Mouse (Mus musculus): ENCODE results near the gene Fam187a. TPM values are rescaled to one million over a fixed set of nuclear protein-coding genes. Genes with fewer than 3 reads are reported as not detected.
A peak's percentile ranks its signal among the peaks of the same experiment; 100 is the strongest.

Gene Fam187a
- total RNA-seq, 1 experiment: not detected

- Histone ChIP-seq H3K4me1 (ENCODE audit: control insufficient read depth in 2 of 2, insufficient read depth in 2 of 2, low read length in 2 of 2, poor library complexity in 1 of 2) (peaks cover 0 to 1% of the 10 kb centered on the region in 2 experiments; a peak in 1 of 4 replicates), H3K9ac (ENCODE audit: insufficient read depth, low read depth, low read length, poor library complexity, severe bottlenecking) (no peak within 1 kb of the TSS), H3K4me3 (ENCODE audit: insufficient read depth in 1 of 2, low read depth in 1 of 2, low read length in 2 of 2, poor library complexity in 1 of 2, severe bottlenecking in 1 of 2) (no peak within 1 kb of the TSS), H3K27ac (ENCODE audit: insufficient read depth, low read depth, low read length, poor library complexity, severe bottlenecking) (no peak within 1 kb of the TSS), H3K36me3 (ENCODE audit: control insufficient read depth, insufficient read depth, low read length, poor library complexity, severe bottlenecking) (peaks cover 6% of the 10 kb centered on the region), H3K9me3 (ENCODE audit: control insufficient read depth, insufficient read depth, low read depth, low read length) (no peaks in the 10 kb centered on the region)
- in situ Hi-C loops (cut with MboI; ENCODE audit: low sequenced_read_pairs in 2 of 2, unreplicated experiment in 2 of 2): no loop called here
- TF ChIP-seq MAFK (IDR thresholded peaks at IDR 0.05; ENCODE audit: insufficient read depth, low read depth, low read length) (no peak), CHD2 (IDR thresholded peaks at IDR 0.05; ENCODE audit: low read depth, low read length) (peak; percentile 18; the same call in 1 of the 2 replicates), HCFC1 (IDR thresholded peaks at IDR 0.05; ENCODE audit: borderline replicate concordance, insufficient read depth, low read length) (no peak; the same call in 1 of the 2 replicates), ZC3H11A (IDR thresholded peaks at IDR 0.05; ENCODE audit: borderline replicate concordance, low read depth, low read length) (peak; percentile 22; the same call in 1 of the 2 replicates)
- DNase-seq (ENCODE audit: low read depth, low spot score): peak; percentile 86
Observed at GRCm38 (mm10) chr11:102900763-102901162, 15.8 kb downstream of the Fam187a start, which contains the start of gene Gfap. Gfap (minus strand) TSS chr11:102900912.

- no peak for TF ChIP-seq MAFK (IDR thresholded peaks at IDR 0.05; ENCODE audit: insufficient read depth, low read depth, low read length)
- 0 out of 2 replicates have a peak, but pooled peaks have one; percentile 2 for TF ChIP-seq CHD2 (IDR thresholded peaks at IDR 0.05; ENCODE audit: low read depth, low read length)
- no peaks in the 10 kb centered on the region for H3K9me3 ChIP-seq (ENCODE audit: control insufficient read depth, insufficient read depth, low read depth, low read length)
- no peak overlapping the region for H3K4me3 ChIP-seq (ENCODE audit: insufficient read depth in 1 of 2, low read depth in 1 of 2, low read length in 2 of 2, poor library complexity in 1 of 2, severe bottlenecking in 1 of 2)
- no peak for DNase-seq (ENCODE audit: low read depth, low spot score)
- in situ Hi-C loops (cut with MboI; ENCODE audit: low sequenced_read_pairs in 2 of 2, unreplicated experiment in 2 of 2): no loop called here
- peaks cover 0 to 1% of the 10 kb centered on the region in 2 experiments; a peak in 1 of 4 replicates for H3K4me1 ChIP-seq (ENCODE audit: control insufficient read depth in 2 of 2, insufficient read depth in 2 of 2, low read length in 2 of 2, poor library complexity in 1 of 2)
- H3K27ac ChIP-seq (ENCODE audit: insufficient read depth, low read depth, low read length, poor library complexity, severe bottlenecking): no peak overlapping the region
- no peak overlapping the region for H3K9ac ChIP-seq (ENCODE audit: insufficient read depth, low read depth, low read length, poor library complexity, severe bottlenecking)
- peaks cover 10% of the 10 kb centered on the region for H3K36me3 ChIP-seq (ENCODE audit: control insufficient read depth, insufficient read depth, low read length, poor library complexity, severe bottlenecking)
Observed at GRCm38 (mm10) chr11:102901199-102901598, 16.2 kb downstream of the Fam187a start.

- TF ChIP-seq MAFK (IDR thresholded peaks at IDR 0.05; ENCODE audit: insufficient read depth, low read depth, low read length) (no peak), ZC3H11A (IDR thresholded peaks at IDR 0.05; ENCODE audit: borderline replicate concordance, low read depth, low read length) (no peak), CHD2 (IDR thresholded peaks at IDR 0.05; ENCODE audit: low read depth, low read length) (no peak), ZNF384 (IDR thresholded peaks at IDR 0.05; ENCODE audit: low read depth, low read length) (no peak), HCFC1 (IDR thresholded peaks at IDR 0.05; ENCODE audit: borderline replicate concordance, insufficient read depth, low read length) (no peak)
- Histone ChIP-seq H3K27ac (ENCODE audit: insufficient read depth, low read depth, low read length, poor library complexity, severe bottlenecking) (no peak overlapping the region), H3K9me3 (ENCODE audit: control insufficient read depth, insufficient read depth, low read depth, low read length) (no peaks in the 10 kb centered on the region), H3K4me1 (ENCODE audit: control insufficient read depth in 2 of 2, insufficient read depth in 2 of 2, low read length in 2 of 2, poor library complexity in 1 of 2) (no peaks in the 10 kb centered on the region), H3K36me3 (ENCODE audit: control insufficient read depth, insufficient read depth, low read length, poor library complexity, severe bottlenecking) (peaks cover 19% of the 10 kb centered on the region), H3K4me3 (ENCODE audit: insufficient read depth in 1 of 2, low read depth in 1 of 2, low read length in 2 of 2, poor library complexity in 1 of 2, severe bottlenecking in 1 of 2) (no peak overlapping the region), H3K9ac (ENCODE audit: insufficient read depth, low read depth, low read length, poor library complexity, severe bottlenecking) (no peak overlapping the region)
- in situ Hi-C loops (cut with MboI; ENCODE audit: low sequenced_read_pairs in 2 of 2, unreplicated experiment in 2 of 2): no loop called here
- DNase-seq (ENCODE audit: low read depth, low spot score): no peak
Observed at GRCm38 (mm10) chr11:102902107-102902506, 17.1 kb downstream of the Fam187a start.

GRCm38 (mm10) chr11:102903654-102904053 lies 18.7 kb downstream of the Fam187a start:
- Histone ChIP-seq H3K9ac (ENCODE audit: insufficient read depth, low read depth, low read length, poor library complexity, severe bottlenecking) (no peak overlapping the region), H3K36me3 (ENCODE audit: control insufficient read depth, insufficient read depth, low read length, poor library complexity, severe bottlenecking) (peaks cover 35% of the 10 kb centered on the region), H3K9me3 (ENCODE audit: control insufficient read depth, insufficient read depth, low read depth, low read length) (no peaks in the 10 kb centered on the region), H3K4me3 (ENCODE audit: insufficient read depth in 1 of 2, low read depth in 1 of 2, low read length in 2 of 2, poor library complexity in 1 of 2, severe bottlenecking in 1 of 2) (no peak overlapping the region), H3K27ac (ENCODE audit: insufficient read depth, low read depth, low read length, poor library complexity, severe bottlenecking) (no peak overlapping the region), H3K4me1 (ENCODE audit: control insufficient read depth in 2 of 2, insufficient read depth in 2 of 2, low read length in 2 of 2, poor library complexity in 1 of 2) (no peaks in the 10 kb centered on the region)
- no peak for TF ChIP-seq ZNF384 (IDR thresholded peaks at IDR 0.05; ENCODE audit: low read depth, low read length)
- no peak for DNase-seq (ENCODE audit: low read depth, low spot score)
- in situ Hi-C loops (cut with MboI; ENCODE audit: low sequenced_read_pairs in 2 of 2, unreplicated experiment in 2 of 2): no loop called here

- H3K4me3 ChIP-seq (ENCODE audit: insufficient read depth in 1 of 2, low read depth in 1 of 2, low read length in 2 of 2, poor library complexity in 1 of 2, severe bottlenecking in 1 of 2): no peak overlapping the region
- 0 out of 2 replicates have a peak, but pooled peaks have one; percentile 15 for TF ChIP-seq MAFK (IDR thresholded peaks at IDR 0.05; ENCODE audit: insufficient read depth, low read depth, low read length)
- no peak for TF ChIP-seq HCFC1 (IDR thresholded peaks at IDR 0.05; ENCODE audit: borderline replicate concordance, insufficient read depth, low read length)
- no peak overlapping the region for H3K27ac ChIP-seq (ENCODE audit: insufficient read depth, low read depth, low read length, poor library complexity, severe bottlenecking)
- H3K4me1 ChIP-seq (ENCODE audit: control insufficient read depth in 2 of 2, insufficient read depth in 2 of 2, low read length in 2 of 2, poor library complexity in 1 of 2): no peaks in the 10 kb centered on the region
- peaks cover 94% of the 10 kb centered on the region for H3K36me3 ChIP-seq (ENCODE audit: control insufficient read depth, insufficient read depth, low read length, poor library complexity, severe bottlenecking)
- H3K9me3 ChIP-seq (ENCODE audit: control insufficient read depth, insufficient read depth, low read depth, low read length): no peaks in the 10 kb centered on the region
- in situ Hi-C loops (cut with MboI; ENCODE audit: low sequenced_read_pairs in 2 of 2, unreplicated experiment in 2 of 2): no loop called here
- no peak overlapping the region for H3K9ac ChIP-seq (ENCODE audit: insufficient read depth, low read depth, low read length, poor library complexity, severe bottlenecking)
- DNase-seq (ENCODE audit: low read depth, low spot score): no peak
Observed at GRCm38 (mm10) chr11:102911376-102911775, 26.4 kb downstream of the Fam187a start.
